10 mouse cellular contexts compared by ENCODE assay signal in the genomic region with DNA sequence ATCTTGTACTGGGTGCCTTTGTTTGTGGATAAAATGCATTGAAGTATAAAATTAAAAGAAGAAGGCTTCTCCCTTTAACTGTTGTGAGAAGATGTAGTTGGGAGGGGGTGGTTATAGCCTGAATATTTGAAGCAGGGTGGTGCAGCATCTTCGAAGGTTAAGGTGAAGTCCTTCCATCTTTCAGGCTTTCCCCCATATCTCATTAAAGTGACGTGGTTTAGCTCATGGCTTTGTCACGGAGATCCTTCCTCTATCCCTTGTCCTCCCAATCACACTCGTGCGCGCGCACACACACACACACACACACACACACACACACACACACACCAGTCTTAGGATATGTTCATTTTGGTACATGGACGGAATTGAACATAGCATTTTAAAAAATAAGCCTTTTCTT. TPM values are rescaled to one million over a fixed set of nuclear protein-coding genes. Genes with fewer than 3 reads are reported as not detected.
DNase-seq lines count a peak whose midpoint lies in the region; ATAC-seq lines count a peak whose summit lies in the region.
"Had no signal": no experiment of that assay in that cellular context is flagged by ENCODE, and none has a peak within 500 bp of the region (broad histone marks: within the 10 kb centered on the region; RNA-seq: fewer than 3 reads in every experiment).

No protein-coding gene starts in this region.

- peak overlapping the region; percentile 61 for H3K4me2 ChIP-seq in heart, embryonic 12.5 days
- H3K4me2 ChIP-seq in midbrain, embryonic 11.5 days = peak overlapping the region; percentile 88; the same call in 1 of the 2 replicates
- peak overlapping the region; percentile 96 for H3K4me2 ChIP-seq in limb, embryonic 11.5 days (ENCODE audit: low read depth, severe bottlenecking)
- peak overlapping the region; percentile 89 for H3K4me2 ChIP-seq in neural tube, embryonic 15.5 days

- ATAC-seq in heart, embryonic 12.5 days (ENCODE audit: insufficient number of reproducible peaks, low FRiP score) = no peak
- ATAC-seq in midbrain, embryonic 11.5 days (ENCODE audit: low FRiP score) = no peak
- ATAC-seq in limb, embryonic 11.5 days (ENCODE audit: insufficient number of reproducible peaks, low FRiP score, low TSS enrichment, low read depth) = no peak
- no peak for ATAC-seq in neural tube, embryonic 15.5 days (ENCODE audit: low FRiP score)

- WGBS in heart, embryonic 12.5 days = 69% methylated on average over 8 of the region's 8 CpGs
- WGBS in midbrain, embryonic 11.5 days = 77% methylated on average over 8 of the region's 8 CpGs
- 78% methylated on average over 8 of the region's 8 CpGs for WGBS in midbrain, embryonic 10.5 days
- 86% methylated on average over 8 of the region's 8 CpGs for WGBS in limb, embryonic 11.5 days
- WGBS in neural tube, embryonic 15.5 days = 59% methylated on average over 8 of the region's 8 CpGs

- peaks cover 23% of the 10 kb centered on the region for H3K36me3 ChIP-seq in heart, embryonic 12.5 days
- H3K36me3 ChIP-seq in midbrain, embryonic 11.5 days (ENCODE audit: control insufficient read depth, insufficient read depth, low read length) = peaks cover 2% of the 10 kb centered on the region; the same call in 1 of the 2 replicates
- peaks cover 13% of the 10 kb centered on the region for H3K36me3 ChIP-seq in midbrain, embryonic 10.5 days
- H3K36me3 ChIP-seq in limb, embryonic 11.5 days (ENCODE audit: control insufficient read depth, insufficient read depth, low read length) = no peaks in the 10 kb centered on the region
- no peaks in the 10 kb centered on the region for H3K36me3 ChIP-seq in neural tube, embryonic 15.5 days

- H3K9me3 ChIP-seq in heart, embryonic 12.5 days (replicated peaks) = no peaks in the 10 kb centered on the region
- no peaks in the 10 kb centered on the region for H3K9me3 ChIP-seq in midbrain, embryonic 11.5 days (ENCODE audit: control insufficient read depth, low read length)
- no peaks in the 10 kb centered on the region for H3K9me3 ChIP-seq in midbrain, embryonic 10.5 days (replicated peaks)
- H3K9me3 ChIP-seq in limb, embryonic 11.5 days (ENCODE audit: control insufficient read depth, low read length) = no peaks in the 10 kb centered on the region
- H3K9me3 ChIP-seq in neural tube, embryonic 15.5 days (replicated peaks) = no peaks in the 10 kb centered on the region

- peak overlapping the region; percentile 94 for H3K4me3 ChIP-seq in heart, embryonic 12.5 days
- no peak overlapping the region for H3K4me3 ChIP-seq in midbrain, embryonic 11.5 days (ENCODE audit: low read depth, low read length)
- H3K4me3 ChIP-seq in midbrain, embryonic 10.5 days = no peak overlapping the region
- peak overlapping the region; percentile 80; the same call in 1 of the 2 replicates for H3K4me3 ChIP-seq in limb, embryonic 11.5 days (ENCODE audit: low read depth, low read length)
- H3K4me3 ChIP-seq in neural tube, embryonic 15.5 days (replicated peaks) = peak overlapping the region; percentile 58

- H3K4me1 ChIP-seq in heart, embryonic 12.5 days (replicated peaks) = peaks cover 21% of the 10 kb centered on the region; the same call in 1 of the 2 replicates
- H3K4me1 ChIP-seq in midbrain, embryonic 11.5 days (ENCODE audit: control insufficient read depth, insufficient read depth, low read length) = peaks cover 13% of the 10 kb centered on the region; the same call in 1 of the 2 replicates
- peaks cover 57% of the 10 kb centered on the region for H3K4me1 ChIP-seq in midbrain, embryonic 10.5 days
- H3K4me1 ChIP-seq in limb, embryonic 11.5 days (ENCODE audit: control insufficient read depth, insufficient read depth, low read length) = peaks cover 8% of the 10 kb centered on the region
- H3K4me1 ChIP-seq in neural tube, embryonic 15.5 days = peaks cover 48% of the 10 kb centered on the region

- H3K9ac ChIP-seq in heart, embryonic 12.5 days = peak overlapping the region; percentile 64
- no peak overlapping the region for H3K9ac ChIP-seq in midbrain, embryonic 11.5 days (ENCODE audit: low read length)
- H3K9ac ChIP-seq in limb, embryonic 11.5 days (ENCODE audit: low read length) = no peak overlapping the region
- H3K9ac ChIP-seq in neural tube, embryonic 15.5 days (replicated peaks) = peak overlapping the region; percentile 77; the same call in 1 of the 2 replicates

- H3K27ac ChIP-seq in heart, embryonic 12.5 days (ENCODE audit: poor library complexity, severe bottlenecking) = peak overlapping the region; percentile 19; the same call in 1 of the 2 replicates
- no peak overlapping the region for H3K27ac ChIP-seq in midbrain, embryonic 11.5 days (ENCODE audit: low read depth, low read length)
- no peak overlapping the region for H3K27ac ChIP-seq in midbrain, embryonic 10.5 days (replicated peaks)
- H3K27ac ChIP-seq in limb, embryonic 11.5 days (replicated peaks; ENCODE audit: low read depth, low read length) = no peak overlapping the region
- no peak overlapping the region; the same call in 1 of the 2 replicates for H3K27ac ChIP-seq in neural tube, embryonic 15.5 days (replicated peaks)

- DNase-seq in heart, adult 18-20 months = no peak
- DNase-seq in midbrain, embryonic 11.5 days (ENCODE audit: low spot score, missing footprints) = no peak
- no peak for DNase-seq in midbrain, embryonic 10.5 days (ENCODE audit: low spot score)
- DNase-seq in limb, embryonic 11.5 days (ENCODE audit: low spot score) = no peak
- DNase-seq in gastrocnemius, adult 8-10 months (ENCODE audit: low spot score in 2 of 2) = no peak
- DNase-seq in embryo, embryonic 10 days (ENCODE audit: low spot score) = no peak
- DNase-seq: adrenal gland, adult 8-10 months; thymus, postnatal 4 days had no signal

- no peaks in the 10 kb centered on the region for H3K27me3 ChIP-seq in heart, embryonic 12.5 days (replicated peaks)
- no peaks in the 10 kb centered on the region; the same call in 1 of the 2 replicates for H3K27me3 ChIP-seq in midbrain, embryonic 11.5 days (ENCODE audit: control insufficient read depth, insufficient read depth, low read length)
- H3K27me3 ChIP-seq in midbrain, embryonic 10.5 days (ENCODE audit: low read depth, poor library complexity, severe bottlenecking) = peaks cover 26% of the 10 kb centered on the region
- H3K27me3 ChIP-seq in limb, embryonic 11.5 days (ENCODE audit: control insufficient read depth, insufficient read depth, low read length) = no peaks in the 10 kb centered on the region
- H3K27me3 ChIP-seq in neural tube, embryonic 15.5 days (replicated peaks) = no peaks in the 10 kb centered on the region

RNA-seq across cellular contexts. Expression of gene Mpped2, which starts 3.3 kb away (rescaled TPM):
- polyA plus RNA-seq in heart, embryonic 12.5 days (2016; fragmentation: Nextera tagmentation; extraction: Ambion mirVana) = 114 and 117 TPM in 2 replicates
- total RNA-seq in heart, adult 18-20 months (2021) = 10 to 100 TPM; 18.1 to 18.9 TPM
- 43.7 and 43.9 TPM in 2 replicates for polyA plus RNA-seq in midbrain, embryonic 11.5 days (2014; fragmentation: Nextera tagmentation; extraction: Ambion mirVana)
- polyA plus RNA-seq in midbrain, embryonic 10.5 days (2016; fragmentation: Nextera tagmentation; extraction: Ambion mirVana) = 29.8 and 41.3 TPM in 2 replicates
- 91.3 and 98.0 TPM in 2 replicates for polyA plus RNA-seq in limb, embryonic 11.5 days (2014; fragmentation: Nextera tagmentation; extraction: Ambion mirVana)
- 164 and 222 TPM in 2 replicates for polyA plus RNA-seq in neural tube, embryonic 15.5 days (2015; fragmentation: Nextera tagmentation; extraction: Ambion mirVana)
- total RNA-seq in gastrocnemius, adult 8-10 months (2022) = 1 to 10 TPM; 3.4 to 6.9 (median 4.0) TPM

Comparison
In these comparisons a context has a peak if more than half of its experiments do, and no peak if none do; other contexts are left out.
1. H3K4me3 ChIP-seq: peak in heart, embryonic 12.5 days (single experiment), limb, embryonic 11.5 days (single experiment) and neural tube, embryonic 15.5 days (single experiment); none in midbrain, embryonic 11.5 days (single experiment) and midbrain, embryonic 10.5 days (single experiment).
2. H3K9ac ChIP-seq: peak in heart, embryonic 12.5 days (single experiment) and neural tube, embryonic 15.5 days (single experiment); none in midbrain, embryonic 11.5 days (single experiment) and limb, embryonic 11.5 days (single experiment).
3. Peak in every context shown above with its lines, with median percentiles within 50 percentile points of each other: H3K4me2 ChIP-seq.